Mouse (Mus musculus) testis, postnatal 14 days (tissue): Measurements from ENCODE around the gene Upk2.
"Not testable (repeated sequence)": the region's sequence is repeated elsewhere in the genome, so short reads cannot be mapped to it uniquely, and the experiment has no call there.

ENCODE experiments used
- DNase-seq: peaks from one replicate; pipeline ENCODE4 v3.0.0; 2021; ENCODE audit warnings: low spot score

Upk2 gene

GRCm38 (mm10) chr9:44408693-44409092, 46.1 kb downstream of the Upk2 start:
- not testable (repeated sequence) for DNase-seq

DNA sequence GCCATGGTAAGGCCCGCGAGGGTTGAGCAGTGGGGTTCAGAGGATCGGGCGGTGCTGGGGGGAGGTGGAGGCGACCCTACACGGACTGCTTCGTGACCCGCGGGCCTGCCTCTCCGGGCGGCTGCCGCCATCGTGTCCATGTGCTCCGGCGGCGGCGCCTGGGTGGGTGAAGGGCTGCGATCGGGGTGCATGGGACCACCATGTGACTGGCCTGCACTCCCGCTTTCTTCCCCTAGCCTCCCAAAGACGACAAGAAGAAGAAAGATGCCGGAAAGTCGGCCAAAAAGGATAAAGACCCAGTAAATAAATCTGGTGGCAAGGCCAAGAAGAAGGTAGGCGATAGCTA, 47.1 kb downstream of the Upk2 start:
- DNase-seq: no peak

DNA sequence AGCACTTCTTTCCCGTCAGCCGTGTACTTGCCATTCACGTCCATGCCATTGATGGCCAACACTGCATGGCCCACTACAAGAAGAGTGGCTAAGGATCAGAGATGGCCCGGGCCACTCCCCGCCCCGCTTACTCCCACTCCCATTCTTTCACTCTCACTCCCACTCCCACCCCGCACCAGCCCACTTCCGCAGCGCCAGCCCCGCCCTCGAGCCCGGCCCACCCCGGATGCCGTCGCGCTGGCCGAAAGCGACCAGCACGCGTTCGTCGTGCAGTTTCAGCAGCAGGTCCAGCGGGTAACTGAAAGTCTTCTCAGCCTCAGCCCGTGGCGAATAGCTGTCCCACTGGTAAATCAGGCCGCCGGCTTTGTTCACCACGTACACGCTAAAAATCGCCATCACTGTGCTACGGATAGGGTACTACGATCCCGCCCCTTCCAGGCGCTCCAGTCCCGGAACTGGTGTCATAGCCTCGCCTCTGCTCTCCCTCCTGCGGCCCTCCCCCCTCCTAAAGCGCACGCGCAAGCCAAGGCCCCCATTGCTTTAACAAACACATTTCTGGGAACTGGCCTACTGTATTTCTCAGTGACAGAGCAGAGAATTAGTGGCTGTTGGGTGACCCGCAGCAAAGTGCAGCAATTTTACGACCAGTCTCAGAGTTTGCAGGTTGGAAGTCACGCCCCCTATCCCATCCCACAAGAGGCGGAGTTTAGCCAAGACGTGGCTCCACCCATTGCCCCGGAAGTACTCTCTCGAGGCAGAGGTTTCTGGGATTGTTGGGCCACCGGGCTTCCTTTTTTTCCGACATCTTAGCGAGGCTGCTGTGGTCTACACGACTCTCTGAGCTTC, 47.6 kb downstream of the Upk2 start, which contains the start of the genes Rps25 and Trappc4:
Gene Rps25 (plus strand): TSS at position 234 of the 846 bp plus-strand sequence.
Gene Trappc4 (minus strand): TSS at position 695 of the 846 bp plus-strand sequence.
- DNase-seq: peak; percentile 92

DNA sequence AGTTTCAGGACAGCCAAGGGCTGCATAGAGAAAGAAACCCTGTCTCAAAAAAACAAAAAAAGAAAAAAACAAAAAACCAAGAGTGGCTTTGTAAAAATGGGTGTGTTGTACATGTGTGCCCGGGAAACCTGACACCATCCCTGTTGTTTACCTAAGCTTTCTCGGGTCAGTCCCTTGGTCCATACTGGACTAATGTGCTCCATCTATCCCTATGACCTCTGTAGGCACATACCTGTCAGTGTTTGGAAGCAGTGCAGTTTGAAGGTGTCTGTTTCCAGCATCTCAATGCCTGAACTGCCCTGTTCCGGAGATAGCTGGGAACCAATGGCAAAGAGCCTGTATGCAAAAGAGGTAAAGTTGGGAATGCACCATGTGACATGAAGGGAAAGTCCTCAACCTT, 49.8 kb downstream of the Upk2 start:
- DNase-seq: no peak
